Mouse (Mus musculus) stomach, postnatal 0 days (tissue): Measurements from ENCODE around the gene Fignl2. TPM values are rescaled to one million over a fixed set of nuclear protein-coding genes. Genes with fewer than 3 reads are reported as not detected.

Experiments
- ATAC-seq: fragments of 200-750 bp; cut with Nextera tagmentation; 2 replicates; pipeline ENCODE4 v1.8.0; 2017; ENCODE audit not compliant: low FRiP score, low TSS enrichment
- DNase-seq: peaks from one replicate; pipeline ENCODE4 v3.0.0-alpha.2; 2016; ENCODE audit warnings: low spot score
- H3K27ac ChIP-seq: fragments of 300-500 bp; sonication (generic); replicated peaks from 2 replicates; pipeline ENCODE4 v1.5.1; 2014; ENCODE audit warnings: mild to moderate bottlenecking, control low read depth
- H3K27me3 ChIP-seq: fragments of 300-500 bp; sonication (generic); 2 replicates; pipeline ENCODE4 v1.6.1; 2014; ENCODE audit warnings: low read length; ENCODE audit not compliant: control insufficient read depth, insufficient read depth
- H3K36me3 ChIP-seq: fragments of 300-500 bp; sonication (generic); 2 replicates; pipeline ENCODE4 v1.6.1; 2014; ENCODE audit warnings: low read length, mixed read lengths; ENCODE audit not compliant: control insufficient read depth, insufficient read depth
- H3K4me1 ChIP-seq: fragments of 300-500 bp; sonication (generic); replicated peaks from 2 replicates; pipeline ENCODE4 v1.6.1; 2014; ENCODE audit warnings: antibody characterized with exemption; ENCODE audit not compliant: control insufficient read depth, insufficient read depth
- H3K4me2 ChIP-seq: fragments of 300-500 bp; sonication (generic); replicated peaks from 2 replicates; pipeline ENCODE4 v1.6.1; 2014; ENCODE audit warnings: low read depth, mild to moderate bottlenecking, control low read depth, moderate library complexity
- H3K4me3 ChIP-seq: fragments of 300-500 bp; sonication (generic); 2 replicates; pipeline ENCODE4 v1.5.1; 2014; ENCODE audit warnings: low read depth, low read length, control low read depth
- H3K9ac ChIP-seq: fragments of 300-500 bp; sonication (generic); 2 replicates; pipeline ENCODE4 v1.6.1; 2014; ENCODE audit warnings: mild to moderate bottlenecking, low read length, control low read depth, mixed read lengths
- H3K9me3 ChIP-seq: fragments of 300-500 bp; sonication (generic); 2 replicates; pipeline ENCODE4 v1.6.1; 2016; ENCODE audit warnings: low read length; ENCODE audit not compliant: control insufficient read depth
- CTCF ChIP-seq: IDR thresholded peaks from 2 replicates; pipeline ENCODE4 v1.5.1; 2016; ENCODE audit warnings: antibody characterized with exemption, low read depth, mild to moderate bottlenecking, moderate library complexity
- EP300 ChIP-seq: optimal IDR thresholded peaks from 2 replicates; pipeline ENCODE3; 2016; ENCODE audit warnings: antibody characterized with exemption
- WGBS: fragments of 180-500 bp; shearing (Covaris S2); extraction: QIAGEN DNeasy Blood & Tissue Kit; methylation state at CpG from one replicate; pipeline ENCODE4 v1.1.7; 2014; 5-methylcytosine and 5-hydroxymethylcytosine counted together
- polyA plus RNA-seq: library from polyadenylated mRNA; unstranded; fragments of >200 nt; fragmentation: Nextera tagmentation; extraction: Ambion mirVana; gene quantifications from 2 replicates; pipeline ENCODE4 v1.2.1, GENCODE M21; 2015

The Fignl2 gene
- polyA plus RNA-seq, 1 experiment from 2014 or later: 0.19 TPM

DNA sequence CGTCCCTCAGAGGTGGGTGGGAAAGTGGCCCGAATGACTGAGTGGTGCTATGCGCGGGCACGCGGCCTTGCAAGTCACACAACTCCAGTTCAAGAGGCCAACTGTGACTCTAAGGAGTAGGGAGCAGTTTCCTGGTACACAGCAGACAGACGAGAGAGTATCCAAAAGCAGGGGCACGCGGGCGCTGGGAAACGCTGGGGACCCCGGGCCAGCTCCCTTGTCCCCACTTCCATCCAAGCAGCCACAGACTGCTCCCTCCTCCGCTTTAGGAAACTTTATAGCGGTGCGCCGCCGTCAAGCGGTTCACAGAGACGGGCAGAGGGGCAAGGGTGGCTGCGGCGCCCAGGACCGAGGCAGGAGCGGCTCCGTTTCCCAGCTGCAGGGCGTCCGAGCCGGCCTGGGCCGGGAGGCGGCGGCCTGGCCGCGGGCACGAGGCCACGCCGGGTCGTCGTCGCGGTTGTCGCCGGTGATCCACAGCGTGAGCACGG lies 32.3 kb downstream of the Fignl2 start:
- Histone ChIP-seq H3K9me3 (no peaks in the 10 kb centered on the region), H3K27me3 (no peaks in the 10 kb centered on the region; the same call in 1 of the 2 replicates), H3K4me2 (peak overlapping the region; percentile 92), H3K9ac (peak overlapping the region; percentile 60), H3K36me3 (no peaks in the 10 kb centered on the region), H3K4me3 (peak overlapping the region; percentile 47), H3K4me1 (peaks cover 14% of the 10 kb centered on the region; the same call in 1 of the 2 replicates), H3K27ac (no peak overlapping the region)
- ATAC-seq: no peak
- no peak for TF ChIP-seq EP300
- TF ChIP-seq CTCF: no peak
- 3% methylated on average over 40 of the region's 43 CpGs for WGBS
- no peak for DNase-seq

DNA sequence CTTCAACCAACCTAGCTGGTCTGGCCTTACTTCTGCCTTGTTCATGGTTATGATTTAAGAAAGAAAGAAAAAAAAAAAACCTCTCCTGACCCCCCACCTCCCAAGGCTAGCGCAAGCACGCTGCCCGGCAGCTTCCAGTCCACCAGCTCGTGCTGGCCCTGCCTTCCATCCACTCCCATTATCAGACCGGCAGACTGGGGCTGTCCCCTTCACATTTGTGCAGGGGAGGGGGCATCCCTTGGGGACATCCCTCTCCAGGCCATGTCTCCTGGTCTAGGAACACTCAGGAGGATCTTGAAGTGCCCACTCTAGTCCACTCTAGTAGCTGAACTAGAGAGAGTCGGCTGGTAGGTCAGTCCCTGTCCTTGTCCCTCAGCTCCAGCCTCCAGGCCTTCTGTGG lies 33.8 kb downstream of the Fignl2 start:
- WGBS: 54% methylated on average over 6 of the region's 6 CpGs
- no peak for ATAC-seq

DNA sequence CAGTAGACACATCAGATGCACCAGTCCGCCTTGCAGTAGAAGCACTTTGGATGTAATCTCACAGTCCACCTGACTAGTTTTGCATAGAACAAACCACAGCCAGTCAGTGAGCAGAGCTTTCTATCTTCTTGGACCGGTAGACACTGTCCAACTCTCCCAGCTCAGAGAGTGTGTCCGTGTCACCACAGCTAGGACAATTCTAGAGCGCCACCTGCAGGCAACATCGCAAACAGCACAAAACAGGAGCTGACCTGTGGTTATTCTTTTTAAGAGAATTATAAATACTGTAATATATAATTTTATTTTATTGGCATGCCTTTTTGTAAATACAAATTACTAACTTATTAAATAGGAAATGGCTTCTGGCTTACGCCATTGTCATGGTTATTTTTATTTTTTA lies 35.8 kb downstream of the Fignl2 start:
- Histone ChIP-seq H3K9ac (no peak overlapping the region), H3K36me3 (no peaks in the 10 kb centered on the region), H3K27me3 (peaks cover 3% of the 10 kb centered on the region; the same call in 1 of the 2 replicates), H3K4me3 (no peak overlapping the region), H3K27ac (no peak overlapping the region), H3K4me2 (no peak overlapping the region), H3K4me1 (peaks cover 14% of the 10 kb centered on the region; the same call in 1 of the 2 replicates), H3K9me3 (no peaks in the 10 kb centered on the region)
- no peak for ATAC-seq
- TF ChIP-seq EP300 (no peak), CTCF (peak; percentile 82)
- DNase-seq: peak; percentile 72
- 25% methylated on average over 6 of the region's 6 CpGs for WGBS

More for the DNA sequence above, 33.8 kb downstream of the Fignl2 start:
- Histone ChIP-seq H3K36me3 (no peaks in the 10 kb centered on the region), H3K9ac (no peak overlapping the region), H3K9me3 (no peaks in the 10 kb centered on the region), H3K27ac (no peak overlapping the region), H3K4me2 (no peak overlapping the region), H3K4me3 (no peak overlapping the region), H3K27me3 (peaks cover 3% of the 10 kb centered on the region; the same call in 1 of the 2 replicates), H3K4me1 (peaks cover 14% of the 10 kb centered on the region; the same call in 1 of the 2 replicates)
- no peak for DNase-seq
- no peak for TF ChIP-seq CTCF

DNA sequence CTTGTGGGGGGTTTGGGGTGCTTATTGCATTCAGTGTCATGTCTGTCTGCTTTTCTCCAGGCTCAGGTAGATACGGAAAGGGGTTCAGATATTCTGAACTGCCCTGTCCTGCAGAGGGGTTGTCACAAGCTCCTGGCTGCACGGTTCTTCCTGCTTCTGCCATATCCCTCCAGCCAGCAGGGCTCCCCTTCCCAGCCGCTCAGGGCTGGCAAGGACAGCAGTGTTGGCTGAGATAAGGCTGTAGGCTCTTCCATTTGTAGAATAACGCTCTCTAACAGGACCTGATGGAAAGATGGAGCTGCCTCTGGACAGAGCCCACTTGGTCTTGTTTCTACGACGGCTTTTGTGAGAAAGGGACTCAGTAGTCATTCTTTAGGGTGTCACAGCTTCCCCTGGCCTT lies 36.4 kb downstream of the Fignl2 start:
- 60% methylated on average over 6 of the region's 6 CpGs for WGBS
- peaks cover 3% of the 10 kb centered on the region; the same call in 1 of the 2 replicates for H3K27me3 ChIP-seq

DNA sequence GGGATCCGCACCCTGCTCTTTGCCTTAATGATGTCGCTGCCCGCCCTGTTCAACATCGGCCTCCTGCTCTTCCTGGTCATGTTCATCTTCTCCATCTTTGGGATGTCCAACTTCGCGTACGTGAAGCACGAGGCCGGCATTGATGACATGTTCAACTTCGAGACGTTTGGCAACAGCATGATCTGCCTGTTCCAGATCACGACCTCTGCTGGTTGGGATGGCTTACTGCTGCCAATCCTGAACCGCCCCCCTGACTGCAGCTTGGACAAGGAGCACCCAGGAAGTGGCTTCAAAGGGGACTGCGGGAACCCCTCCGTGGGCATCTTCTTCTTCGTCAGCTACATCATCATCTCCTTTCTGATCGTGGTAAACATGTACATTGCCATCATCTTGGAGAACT lies 38.7 kb downstream of the Fignl2 start:
- DNase-seq (peak; percentile 42), ATAC-seq (no peak)
- Histone ChIP-seq H3K4me1 (no peaks in the 10 kb centered on the region), H3K36me3 (no peaks in the 10 kb centered on the region), H3K4me2 (0 out of 2 replicates have a peak overlapping the region, but pooled peaks have one; percentile 31), H3K27me3 (peaks cover 3% of the 10 kb centered on the region; the same call in 1 of the 2 replicates), H3K9me3 (no peaks in the 10 kb centered on the region), H3K27ac (no peak overlapping the region), H3K4me3 (no peak overlapping the region), H3K9ac (no peak overlapping the region)
- 55% methylated on average over 17 of the region's 17 CpGs for whole genome bisulfite sequencing
- TF ChIP-seq EP300 (no peak), CTCF (peak; percentile 64)

More for the DNA sequence above, 36.4 kb downstream of the Fignl2 start:
- Histone ChIP-seq H3K9ac (no peak overlapping the region), H3K4me2 (no peak overlapping the region), H3K9me3 (no peaks in the 10 kb centered on the region), H3K27ac (no peak overlapping the region), H3K4me3 (no peak overlapping the region), H3K4me1 (peaks cover 12% of the 10 kb centered on the region; the same call in 1 of the 2 replicates), H3K36me3 (no peaks in the 10 kb centered on the region)
- DNase-seq: no peak
- no peak for ATAC-seq
- TF ChIP-seq EP300: no peak

DNA sequence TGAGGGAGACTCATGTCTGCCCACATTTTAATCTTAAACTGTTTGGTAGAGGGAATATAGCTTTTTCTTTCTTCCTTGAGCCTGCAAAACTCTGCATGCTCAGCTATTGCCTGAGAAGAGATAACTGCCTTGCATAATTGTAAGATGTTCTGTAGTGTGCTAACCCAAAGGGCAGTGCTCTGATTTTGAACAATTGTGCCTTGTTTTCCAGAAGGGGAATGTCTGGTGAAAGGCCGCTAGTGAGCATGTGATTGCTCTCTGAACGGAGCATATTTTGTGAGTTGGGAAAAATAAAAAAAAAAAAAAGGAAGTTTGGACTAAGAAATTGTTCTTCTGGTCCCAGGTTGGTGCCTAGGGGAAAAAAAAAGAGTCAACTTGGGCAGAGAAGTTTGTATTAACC lies 49.4 kb downstream of the Fignl2 start:
- ATAC-seq: no peak
- no peak overlapping the region for H3K4me3 ChIP-seq
- WGBS: 69% methylated on average over 2 of the region's 2 CpGs
- no peak for TF ChIP-seq EP300
- TF ChIP-seq CTCF: no peak
- DNase-seq: no peak
- H3K4me2 ChIP-seq: no peak overlapping the region
- no peaks in the 10 kb centered on the region for H3K36me3 ChIP-seq
- no peak overlapping the region for H3K27ac ChIP-seq
- H3K4me1 ChIP-seq: no peaks in the 10 kb centered on the region
- no peaks in the 10 kb centered on the region for H3K9me3 ChIP-seq
- H3K9ac ChIP-seq: no peak overlapping the region
- no peaks in the 10 kb centered on the region for H3K27me3 ChIP-seq
